Mouse (Mus musculus): ENCODE results near the gene Mrpl42. TPM values are rescaled to one million over a fixed set of nuclear protein-coding genes. Genes with fewer than 3 reads are reported as not detected.
A peak's percentile ranks its signal among the peaks of the same experiment; 100 is the strongest.

Mrpl42 gene
- total RNA-seq, 2 experiments from 2014 or later = 71.7 to 76.5 TPM

- peak; percentile 98 to 99 for DNase-seq
Observed at GRCm38 (mm10) chr10:95514656-95515292, 13.0 kb upstream of the Mrpl42 start, which contains the start of gene Ube2n. Ube2n (plus strand) TSS chr10:95515145.

- no peak for DNase-seq
Observed at GRCm38 (mm10) chr10:95513768-95514556, 12.2 kb upstream of the Mrpl42 start.

- no peak for DNase-seq
Observed at GRCm38 (mm10) chr10:95512635-95513034, 10.9 kb upstream of the Mrpl42 start.

GRCm38 (mm10) chr10:95509263-95509662 lies 7.5 kb upstream of the Mrpl42 start:
- no peak for DNase-seq

- DNase-seq = no peak
Observed at GRCm38 (mm10) chr10:95508793-95509192, 7.1 kb upstream of the Mrpl42 start.

GRCm38 (mm10) chr10:95508126-95508525 lies 6.4 kb upstream of the Mrpl42 start:
- DNase-seq = no peak

GRCm38 (mm10) chr10:95504341-95504740 lies 2.6 kb upstream of the Mrpl42 start:
- no peak for DNase-seq

- DNase-seq = no peak
Observed at GRCm38 (mm10) chr10:95503443-95504235, 1.9 kb upstream of the Mrpl42 start.

- DNase-seq = no peak
Observed at GRCm38 (mm10) chr10:95501033-95501432, 707 bp downstream of the Mrpl42 start.

- DNase-seq = no peak
Observed at GRCm38 (mm10) chr10:95494268-95494667, 7.5 kb downstream of the Mrpl42 start.

- DNase-seq = no peak
Observed at GRCm38 (mm10) chr10:95489653-95490052, 12.1 kb downstream of the Mrpl42 start.

GRCm38 (mm10) chr10:95477516-95477915 lies 24.2 kb downstream of the Mrpl42 start:
- DNase-seq = no peak

- DNase-seq = peak; percentile 76 to 82
Observed at GRCm38 (mm10) chr10:95475923-95476322, 25.8 kb downstream of the Mrpl42 start.

GRCm38 (mm10) chr10:95471889-95472547 lies 29.7 kb downstream of the Mrpl42 start:
- peak in 1 of 2 experiments; percentile 8 for DNase-seq

- no peak for DNase-seq
Observed at GRCm38 (mm10) chr10:95471186-95471585, 30.6 kb downstream of the Mrpl42 start.

- no peak for DNase-seq
Observed at GRCm38 (mm10) chr10:95468894-95469293, 32.8 kb downstream of the Mrpl42 start.

GRCm38 (mm10) chr10:95465485-95465896 lies 36.2 kb downstream of the Mrpl42 start:
- DNase-seq = no peak

- no peak for DNase-seq
Observed at GRCm38 (mm10) chr10:95464527-95464926, 37.2 kb downstream of the Mrpl42 start.

GRCm38 (mm10) chr10:95462231-95462630 lies 39.5 kb downstream of the Mrpl42 start:
- no peak for DNase-seq

GRCm38 (mm10) chr10:95461053-95461553 lies 40.6 kb downstream of the Mrpl42 start:
- no peak for DNase-seq

GRCm38 (mm10) chr10:95458050-95458806 lies 43.5 kb downstream of the Mrpl42 start:
- no peak for DNase-seq
